Mouse (Mus musculus) spleen, postnatal 36 days (tissue): ENCODE results near the gene Mgp.
"Not testable (repeated sequence)": the region's sequence is repeated elsewhere in the genome, so short reads cannot be mapped to it uniquely, and the experiment has no call there.

ENCODE experiments used
- DNase-seq, 2 experiments: peaks; one replicate each; pipeline ENCODE4 v3.0.0; 2022; ENCODE audit warnings: low spot score in 2 of 2, mixed read lengths in 1 of 2

Gene Mgp

GRCm38 (mm10) chr6:136898222-136898621 lies 22.6 kb upstream of the Mgp start:
- no peak for DNase-seq

- DNase-seq: no peak
These were observed 22.2 kb upstream of the Mgp start for GRCm38 (mm10) chr6:136897789-136898188.

- no peak for DNase-seq
These were observed 19.1 kb upstream of the Mgp start for GRCm38 (mm10) chr6:136894532-136895339.

- DNase-seq: no peak
These were observed 16.4 kb upstream of the Mgp start for GRCm38 (mm10) chr6:136892002-136892401.

- no peak for DNase-seq
These were observed 13.9 kb upstream of the Mgp start for GRCm38 (mm10) chr6:136889554-136889953.

GRCm38 (mm10) chr6:136889067-136889466 lies 13.4 kb upstream of the Mgp start:
- DNase-seq: no peak

- DNase-seq: no peak
These were observed 12.2 kb upstream of the Mgp start for GRCm38 (mm10) chr6:136887854-136888253.

GRCm38 (mm10) chr6:136884766-136885165 lies 9.1 kb upstream of the Mgp start:
- not testable (repeated sequence) for DNase-seq

GRCm38 (mm10) chr6:136883961-136884360 lies 8.3 kb upstream of the Mgp start:
- no peak for DNase-seq

GRCm38 (mm10) chr6:136883431-136883915 lies 7.8 kb upstream of the Mgp start:
- DNase-seq: no peak

GRCm38 (mm10) chr6:136881678-136882077 lies 6.1 kb upstream of the Mgp start:
- no peak for DNase-seq

GRCm38 (mm10) chr6:136874599-136874998 lies 1.0 kb downstream of the Mgp start:
- DNase-seq: no peak

- DNase-seq: no peak
These were observed 6.7 kb downstream of the Mgp start for GRCm38 (mm10) chr6:136868921-136869320.

GRCm38 (mm10) chr6:136866150-136866549 lies 9.5 kb downstream of the Mgp start:
- DNase-seq: no peak

- DNase-seq: no peak
These were observed 10.3 kb downstream of the Mgp start for GRCm38 (mm10) chr6:136865360-136865759.

- peak in 1 of 2 experiments; percentile 42 for DNase-seq
These were observed 14.6 kb downstream of the Mgp start for GRCm38 (mm10) chr6:136861020-136861419.

GRCm38 (mm10) chr6:136858420-136858819 lies 17.2 kb downstream of the Mgp start:
- DNase-seq: no peak

- no peak for DNase-seq
These were observed 17.8 kb downstream of the Mgp start for GRCm38 (mm10) chr6:136857873-136858260.

GRCm38 (mm10) chr6:136857186-136857872 lies 18.3 kb downstream of the Mgp start, which contains the start of gene Art4:
Art4 (minus strand) TSS chr6:136857733.
- DNase-seq: peak; percentile 71 to 82

GRCm38 (mm10) chr6:136856071-136856636 lies 19.5 kb downstream of the Mgp start:
- peak; percentile 39 to 60 for DNase-seq

GRCm38 (mm10) chr6:136855183-136855582 lies 20.4 kb downstream of the Mgp start:
- DNase-seq: peak in 1 of 2 experiments; percentile 22

- peak; percentile 39 to 41 for DNase-seq
These were observed 21.3 kb downstream of the Mgp start for GRCm38 (mm10) chr6:136854361-136854781.
